Mouse (Mus musculus) midbrain, embryonic 12.5 days (tissue): ENCODE measurements around the gene As3mt. TPM values are rescaled to one million over a fixed set of nuclear protein-coding genes. Genes with fewer than 3 reads are reported as not detected.
A peak's percentile ranks its signal among the peaks of the same experiment; 100 is the strongest.

ENCODE experiments used
- ATAC-seq: fragments of 200-750 bp; cut with Nextera tagmentation; 2 replicates; pipeline ENCODE4 v1.8.0; 2017; ENCODE audit warnings: low read depth, moderate TSS enrichment, moderate library complexity; ENCODE audit not compliant: low FRiP score
- H3K27ac ChIP-seq: fragments of 300-500 bp; sonication (generic); replicated peaks from 2 replicates; pipeline ENCODE4 v1.5.1; 2016; ENCODE audit warnings: mild to moderate bottlenecking
- H3K27me3 ChIP-seq: fragments of 300-500 bp; sonication (generic); 2 replicates; pipeline ENCODE4 v1.6.1; 2016; ENCODE audit warnings: mild to moderate bottlenecking
- H3K36me3 ChIP-seq: fragments of 300-500 bp; sonication (generic); 2 replicates; pipeline ENCODE4 v1.6.1; 2016
- H3K4me1 ChIP-seq: fragments of 300-500 bp; sonication (generic); 2 replicates; pipeline ENCODE4 v1.6.1; 2016
- H3K4me2 ChIP-seq: fragments of 300-500 bp; sonication (generic); replicated peaks from 2 replicates; pipeline ENCODE4 v1.6.1; 2016; ENCODE audit warnings: mild to moderate bottlenecking, moderate library complexity
- H3K4me3 ChIP-seq: fragments of 300-500 bp; sonication (generic); 2 replicates; pipeline ENCODE4 v1.5.1; 2016; ENCODE audit warnings: mild to moderate bottlenecking
- H3K9ac ChIP-seq: fragments of 300-500 bp; sonication (generic); replicated peaks from 2 replicates; pipeline ENCODE4 v1.6.1; 2016; ENCODE audit warnings: mild to moderate bottlenecking, moderate library complexity
- H3K9me3 ChIP-seq: fragments of 300-500 bp; sonication (generic); 2 replicates; pipeline ENCODE4 v1.6.1; 2016; ENCODE audit warnings: mild to moderate bottlenecking
- WGBS: fragments of 180-500 bp; shearing (Covaris S2); methylation state at CpG from one replicate; pipeline ENCODE4 v1.1.7; 2016; 5-methylcytosine and 5-hydroxymethylcytosine counted together
- polyA plus RNA-seq: library from polyadenylated mRNA; unstranded; fragments of >200 nt; fragmentation: Nextera tagmentation; extraction: Ambion mirVana; gene quantifications from 2 replicates; pipeline ENCODE4 v1.2.1, GENCODE M21; 2016

As3mt gene
- polyA plus RNA-seq, 1 experiment from 2014 or later = 29.9 TPM

DNA sequence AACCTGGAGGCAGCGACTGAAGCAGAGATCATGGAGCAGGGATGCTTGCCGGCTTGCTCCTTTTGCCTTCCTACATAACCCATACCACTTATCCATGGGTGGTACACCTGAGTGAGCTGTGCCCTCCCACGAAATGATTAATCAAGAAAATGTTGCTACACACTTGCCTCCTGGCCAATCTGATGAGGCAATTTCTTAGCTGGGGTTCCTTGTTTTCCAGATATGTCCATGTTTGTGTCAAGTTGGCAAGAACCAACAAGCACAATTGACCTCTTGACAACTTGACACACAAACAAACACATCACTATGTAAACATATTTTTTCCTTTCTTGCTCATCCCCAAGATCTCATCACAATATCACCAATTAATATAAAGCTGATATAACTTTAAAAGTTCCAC lies 31.6 kb upstream of the As3mt start:
- Histone ChIP-seq H3K27me3 (peaks cover 16% of the 10 kb centered on the region; the same call in 1 of the 2 replicates), H3K4me2 (no peak overlapping the region), H3K9ac (no peak overlapping the region), H3K9me3 (no peaks in the 10 kb centered on the region), H3K4me1 (no peaks in the 10 kb centered on the region), H3K36me3 (no peaks in the 10 kb centered on the region), H3K4me3 (no peak overlapping the region), H3K27ac (no peak overlapping the region)
- 81% methylated on average over 3 of the region's 3 CpGs for WGBS
- ATAC-seq = no peak

GRCm38 (mm10) chr19:46679720-46680383 lies 27.4 kb upstream of the As3mt start:
- Histone ChIP-seq H3K4me3 (no peak overlapping the region), H3K36me3 (no peaks in the 10 kb centered on the region), H3K4me1 (no peaks in the 10 kb centered on the region), H3K9ac (no peak overlapping the region), H3K27ac (no peak overlapping the region), H3K9me3 (no peaks in the 10 kb centered on the region), H3K4me2 (no peak overlapping the region), H3K27me3 (peaks cover 7% of the 10 kb centered on the region; the same call in 1 of the 2 replicates)
- ATAC-seq = no peak
- WGBS = 77% methylated on average over 12 of the region's 12 CpGs

DNA sequence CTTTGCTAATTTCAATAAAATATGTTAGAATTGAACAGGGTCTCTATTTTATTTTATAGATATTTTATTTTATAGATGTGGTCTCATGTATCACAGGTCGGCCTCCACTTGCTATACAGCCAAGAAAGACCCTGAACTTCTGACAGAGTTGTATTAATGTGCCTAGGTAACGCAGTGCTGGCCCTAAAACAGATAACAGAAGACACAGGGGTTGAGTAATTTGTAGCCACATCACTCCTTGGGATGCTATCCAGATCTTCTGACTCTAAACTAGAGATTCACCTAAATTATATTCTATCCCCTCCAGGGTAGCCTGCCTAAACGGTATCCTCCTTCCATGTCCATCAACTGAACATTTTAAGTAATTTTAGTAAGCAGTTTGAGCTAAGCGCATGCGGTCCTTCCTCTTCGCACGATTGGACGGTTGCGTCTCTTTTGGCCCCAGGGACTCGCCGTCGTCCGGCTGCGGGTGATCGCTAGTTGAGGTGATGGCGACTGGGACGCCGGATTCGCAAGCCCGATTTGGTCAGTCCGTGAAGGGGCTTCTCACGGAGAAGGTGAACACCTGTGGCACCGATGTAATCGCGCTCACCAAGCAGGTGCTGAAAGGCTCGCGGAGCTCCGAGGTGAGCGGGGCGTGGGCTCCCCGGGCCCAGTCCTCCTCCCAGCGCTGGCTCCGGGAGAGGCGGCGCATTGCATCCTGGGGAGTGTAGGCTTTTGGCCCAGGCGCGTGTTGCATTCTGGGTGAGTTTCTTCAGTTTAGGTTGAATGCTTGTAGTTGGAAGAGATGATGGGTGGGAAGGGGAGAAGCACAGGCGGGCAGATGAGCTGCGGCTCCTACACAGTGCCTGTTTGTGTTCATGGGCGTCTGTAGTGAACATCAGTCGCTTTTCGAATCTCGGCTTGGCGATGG lies 17.5 kb upstream of the As3mt start, which contains the start of gene Borcs7:
Gene Borcs7 (plus strand): TSS at position 447 of the 913 bp plus-strand sequence.
- peak; percentile 95 for ATAC-seq
- 2% methylated on average over 44 of the region's 44 CpGs for whole genome bisulfite sequencing
- Histone ChIP-seq H3K9ac (peak within 1 kb of the TSS; percentile 74), H3K27ac (peak within 1 kb of the TSS; percentile 73), H3K4me3 (peak within 1 kb of the TSS; percentile 66), H3K9me3 (no peaks in the 10 kb centered on the region), H3K4me1 (peaks cover 7% of the 10 kb centered on the region), H3K4me2 (peak within 1 kb of the TSS; percentile 52), H3K27me3 (no peaks in the 10 kb centered on the region), H3K36me3 (peaks cover 5% of the 10 kb centered on the region)

- peaks cover 5% of the 10 kb centered on the region for H3K36me3 ChIP-seq
- H3K4me2 ChIP-seq = peak overlapping the region; percentile 52
- WGBS = 77% methylated on average over 11 of the region's 11 CpGs
- peak overlapping the region; percentile 74 for H3K9ac ChIP-seq
- peak overlapping the region; percentile 66 for H3K4me3 ChIP-seq
- H3K9me3 ChIP-seq = no peaks in the 10 kb centered on the region
- H3K27me3 ChIP-seq = no peaks in the 10 kb centered on the region
- ATAC-seq = 0 out of 2 replicates have a peak, but pooled peaks have one; percentile 35
- H3K4me1 ChIP-seq = peaks cover 7% of the 10 kb centered on the region
- peak overlapping the region; percentile 73; the same call in 1 of the 2 replicates for H3K27ac ChIP-seq
These were observed 16.9 kb upstream of the As3mt start for GRCm38 (mm10) chr19:46690387-46690786.

DNA sequence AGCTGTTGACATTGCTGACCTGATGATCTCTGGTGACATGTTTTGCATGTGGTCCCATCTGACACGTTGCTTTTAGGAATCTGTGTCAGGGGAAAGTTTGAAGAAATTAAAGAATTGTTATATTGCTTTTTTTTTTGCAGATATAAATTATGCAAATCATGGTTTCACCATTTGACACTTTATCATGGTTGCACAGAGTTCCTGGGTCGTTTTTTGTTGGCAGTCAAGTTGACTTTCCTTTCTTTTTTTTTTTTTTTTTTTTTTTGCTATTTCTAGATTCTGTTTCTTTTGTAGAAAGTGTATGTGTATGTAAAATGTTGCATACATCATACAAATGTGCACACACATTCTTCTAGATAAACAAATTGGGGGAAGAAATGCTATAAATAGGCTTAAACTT lies 16.2 kb upstream of the As3mt start:
- ATAC-seq = no peak
- 79% methylated on average over 2 of the region's 2 CpGs for WGBS
- H3K9me3 ChIP-seq = no peaks in the 10 kb centered on the region
- H3K4me3 ChIP-seq = no peak overlapping the region
- H3K27me3 ChIP-seq = no peaks in the 10 kb centered on the region
- H3K9ac ChIP-seq = no peak overlapping the region
- peaks cover 7% of the 10 kb centered on the region for H3K4me1 ChIP-seq
- no peak overlapping the region for H3K27ac ChIP-seq
- H3K36me3 ChIP-seq = peaks cover 7% of the 10 kb centered on the region
- H3K4me2 ChIP-seq = no peak overlapping the region

DNA sequence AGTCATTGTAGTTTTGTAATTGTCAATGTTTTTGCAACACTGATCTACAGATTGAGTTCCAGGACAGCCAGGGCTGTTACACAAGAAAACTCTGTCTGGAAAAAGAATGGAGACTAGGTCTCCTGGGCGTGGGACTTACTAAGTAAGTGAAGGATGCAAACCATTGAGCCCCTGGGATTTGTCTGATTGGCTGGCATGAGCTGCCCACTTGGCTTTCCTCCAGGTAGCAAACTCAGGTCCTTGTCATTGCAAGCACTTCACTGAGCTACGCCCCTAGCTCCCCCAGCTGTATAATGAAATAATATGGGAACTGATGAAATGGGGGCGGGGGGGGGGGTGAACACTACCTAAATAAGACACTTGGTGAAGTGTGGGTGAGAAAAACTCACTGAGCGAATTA lies 14.1 kb upstream of the As3mt start:
- Histone ChIP-seq H3K4me3 (no peak overlapping the region), H3K27ac (no peak overlapping the region), H3K27me3 (no peaks in the 10 kb centered on the region), H3K9me3 (no peaks in the 10 kb centered on the region), H3K4me2 (no peak overlapping the region), H3K4me1 (peaks cover 9% of the 10 kb centered on the region), H3K36me3 (peaks cover 8% of the 10 kb centered on the region), H3K9ac (no peak overlapping the region)
- ATAC-seq = no peak
- 93% methylated on average over 4 of the region's 4 CpGs for WGBS

DNA sequence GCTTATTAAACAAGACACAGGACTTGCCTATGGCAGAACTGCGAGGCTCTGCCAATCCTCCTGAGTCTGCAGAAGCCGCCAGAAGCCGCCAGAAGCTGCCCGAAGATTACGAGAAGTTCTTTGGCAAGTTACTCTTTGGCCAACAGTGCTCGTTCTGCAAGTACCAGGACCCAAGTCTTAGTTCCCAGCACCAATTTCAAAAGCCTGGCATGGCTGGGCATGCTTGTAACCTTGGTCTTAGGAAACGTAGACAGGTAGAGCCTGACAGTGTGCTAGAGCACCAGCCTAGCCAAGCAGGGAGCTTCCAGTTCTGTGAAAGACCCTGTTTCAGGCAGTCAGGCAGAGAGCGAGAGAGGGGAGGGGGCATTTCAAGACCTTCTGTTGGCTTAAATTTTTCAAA lies 10.8 kb upstream of the As3mt start:
- Histone ChIP-seq H3K4me1 (0 out of 2 replicates have a peak, but pooled peaks cover 5% of the 10 kb centered on the region), H3K36me3 (peaks cover 13% of the 10 kb centered on the region), H3K4me3 (no peak overlapping the region), H3K4me2 (no peak overlapping the region), H3K27me3 (no peaks in the 10 kb centered on the region), H3K27ac (no peak overlapping the region), H3K9me3 (no peaks in the 10 kb centered on the region), H3K9ac (no peak overlapping the region)
- 93% methylated on average over 8 of the region's 8 CpGs for WGBS
- no peak for ATAC-seq

GRCm38 (mm10) chr19:46696943-46697342 lies 10.3 kb upstream of the As3mt start:
- no peak overlapping the region for H3K4me3 ChIP-seq
- no peak overlapping the region for H3K4me2 ChIP-seq
- no peak for ATAC-seq
- H3K36me3 ChIP-seq = peaks cover 13% of the 10 kb centered on the region
- no peaks in the 10 kb centered on the region for H3K9me3 ChIP-seq
- no peak overlapping the region for H3K27ac ChIP-seq
- no peak overlapping the region for H3K9ac ChIP-seq
- 0 out of 2 replicates have a peak, but pooled peaks cover 5% of the 10 kb centered on the region for H3K4me1 ChIP-seq
- no peaks in the 10 kb centered on the region for H3K27me3 ChIP-seq
- WGBS = 93% methylated on average over 7 of the region's 7 CpGs

- H3K36me3 ChIP-seq = peaks cover 13% of the 10 kb centered on the region
- ATAC-seq = no peak
- H3K9ac ChIP-seq = no peak overlapping the region
- H3K27me3 ChIP-seq = no peaks in the 10 kb centered on the region
- WGBS = 51% methylated on average over 19 of the region's 19 CpGs
- no peak overlapping the region for H3K4me2 ChIP-seq
- H3K9me3 ChIP-seq = no peaks in the 10 kb centered on the region
- 0 out of 2 replicates have a peak, but pooled peaks cover 5% of the 10 kb centered on the region for H3K4me1 ChIP-seq
- H3K27ac ChIP-seq = no peak overlapping the region
- no peak overlapping the region for H3K4me3 ChIP-seq
These were observed 9.3 kb upstream of the As3mt start for GRCm38 (mm10) chr19:46697840-46698517.

GRCm38 (mm10) chr19:46699011-46699481 lies 8.2 kb upstream of the As3mt start:
- Histone ChIP-seq H3K9ac (no peak overlapping the region), H3K27me3 (no peaks in the 10 kb centered on the region), H3K9me3 (no peaks in the 10 kb centered on the region), H3K27ac (no peak overlapping the region), H3K4me1 (0 out of 2 replicates have a peak, but pooled peaks cover 5% of the 10 kb centered on the region), H3K4me3 (no peak overlapping the region), H3K36me3 (peaks cover 13% of the 10 kb centered on the region), H3K4me2 (no peak overlapping the region)
- ATAC-seq = no peak
- WGBS = 77% methylated on average over 10 of the region's 10 CpGs

- 91% methylated on average over 9 of the region's 9 CpGs for WGBS
- no peaks in the 10 kb centered on the region for H3K9me3 ChIP-seq
- H3K4me1 ChIP-seq = 0 out of 2 replicates have a peak, but pooled peaks cover 5% of the 10 kb centered on the region
- no peaks in the 10 kb centered on the region for H3K27me3 ChIP-seq
- no peak overlapping the region for H3K4me3 ChIP-seq
- H3K9ac ChIP-seq = no peak overlapping the region
- no peak overlapping the region for H3K27ac ChIP-seq
- peaks cover 6% of the 10 kb centered on the region; the same call in 1 of the 2 replicates for H3K36me3 ChIP-seq
- ATAC-seq = no peak
- H3K4me2 ChIP-seq = no peak overlapping the region
These were observed 6.1 kb upstream of the As3mt start for GRCm38 (mm10) chr19:46701156-46701555.
